Comparison of ENCODE assay signal across 8 mouse cellular contexts in genomic region chr13:98016923-98017588, GRCm38 (mm10).
A peak's percentile ranks its signal among the peaks of the same experiment; 100 is the strongest.
DNase-seq lines count a peak whose midpoint lies in the region; ATAC-seq and TF ChIP-seq lines count a peak whose summit lies in the region.

No protein-coding gene starts in this region.

- no peaks in the 10 kb centered on the region for H3K9me3 ChIP-seq in heart, embryonic 10.5 days
- H3K9me3 ChIP-seq in liver, embryonic 12.5 days (replicated peaks) = no peaks in the 10 kb centered on the region

- H3K36me3 ChIP-seq in heart, embryonic 10.5 days = no peaks in the 10 kb centered on the region
- no peaks in the 10 kb centered on the region for H3K36me3 ChIP-seq in liver, embryonic 12.5 days

- 34% methylated on average over 12 of the region's 12 CpGs for WGBS in heart, embryonic 10.5 days
- WGBS in liver, embryonic 12.5 days (ENCODE audit: insufficient replicate concordance) = 22% methylated on average over 12 of the region's 12 CpGs

- peaks cover 16% of the 10 kb centered on the region; the same call in 1 of the 2 replicates for H3K4me1 ChIP-seq in heart, embryonic 10.5 days
- no peaks in the 10 kb centered on the region for H3K4me1 ChIP-seq in embryonic fibroblast, embryonic 13.5 days (ENCODE audit: control insufficient read depth, insufficient read depth, low read length)
- no peaks in the 10 kb centered on the region for H3K4me1 ChIP-seq in liver, embryonic 12.5 days

- TF ChIP-seq POLR2A in embryonic fibroblast, embryonic 13.5 days (IDR thresholded peaks at IDR 0.05; ENCODE audit: low read depth, low read length) = no peak

- no peak for ATAC-seq in liver, embryonic 12.5 days

- 0 out of 2 replicates have a peak overlapping the region, but pooled peaks have one; percentile 44 for H3K27ac ChIP-seq in heart, embryonic 10.5 days
- no peak overlapping the region for H3K27ac ChIP-seq in embryonic fibroblast, embryonic 13.5 days (ENCODE audit: insufficient read depth, low read length)
- no peak overlapping the region for H3K27ac ChIP-seq in liver, embryonic 12.5 days

- H3K4me2 ChIP-seq in liver, embryonic 12.5 days = peak overlapping the region; percentile 56

- no peak overlapping the region for H3K9ac ChIP-seq in liver, embryonic 12.5 days

- H3K4me3 ChIP-seq in heart, embryonic 10.5 days = peak overlapping the region; percentile 62
- peak overlapping the region; percentile 43; the same call in 1 of the 2 replicates for H3K4me3 ChIP-seq in embryonic fibroblast, embryonic 13.5 days (ENCODE audit: insufficient read depth, low read length)
- H3K4me3 ChIP-seq in liver, embryonic 12.5 days = peak overlapping the region; percentile 31

- TF ChIP-seq CTCF in embryonic fibroblast, embryonic 13.5 days (IDR thresholded peaks at IDR 0.05; ENCODE audit: borderline replicate concordance, insufficient read depth, low read length) = no peak

- peaks cover 12% of the 10 kb centered on the region for H3K27me3 ChIP-seq in heart, embryonic 10.5 days (ENCODE audit: insufficient read depth, poor library complexity, severe bottlenecking)
- H3K27me3 ChIP-seq in liver, embryonic 12.5 days (replicated peaks) = peaks cover 29% of the 10 kb centered on the region

- no peak for DNase-seq in heart, embryonic 10.5 days (ENCODE audit: low spot score)
- no peak for DNase-seq in heart, adult 9 months (ENCODE audit: low spot score in 2 of 2)
- peak; percentile 76 for DNase-seq in kidney, adult 11 months
- peak; percentile 65 for DNase-seq in retina, postnatal 1 day
- DNase-seq in thymus, postnatal 36 days = no peak
- DNase-seq in yolk sac, embryonic 10.5 days (ENCODE audit: low spot score) = no peak

Comparison
In these comparisons a context has a peak if more than half of its experiments do, and no peak if none do; other contexts are left out.
1. DNase-seq: peak in kidney, adult 11 months (single experiment) and retina, postnatal 1 day (single experiment); none in heart, embryonic 10.5 days (single experiment), heart, adult 9 months (0 of 2), thymus, postnatal 36 days (0 of 2) and yolk sac, embryonic 10.5 days (single experiment).
2. Peak in every context shown above with its lines, with median percentiles within 50 percentile points of each other: H3K4me3 ChIP-seq.